Mouse (Mus musculus) spleen, postnatal 14 days (tissue): Measurements from ENCODE around the gene Mptx2.
"Not testable (repeated sequence)": the region's sequence is repeated elsewhere in the genome, so short reads cannot be mapped to it uniquely, and the experiment has no call there.

ENCODE experiments used
- DNase-seq, 2 experiments: peaks; one replicate each; pipeline ENCODE4 v3.0.0; 2021 to 2022; ENCODE audit warnings: low spot score in 2 of 2

Gene Mptx2

GRCm38 (mm10) chr1:173277677-173278076 lies at the start of gene Mptx2:
TSS of gene Mptx2 (minus strand) at chr1:173277777.
- DNase-seq: no peak

- DNase-seq: no peak
These were observed 49.0 kb upstream of the Mptx2 start for GRCm38 (mm10) chr1:173326552-173326951.

GRCm38 (mm10) chr1:173325395-173325794 lies 47.8 kb upstream of the Mptx2 start:
- DNase-seq: no peak

GRCm38 (mm10) chr1:173324961-173325360 lies 47.4 kb upstream of the Mptx2 start:
- DNase-seq: no peak

GRCm38 (mm10) chr1:173323839-173324585 lies 46.4 kb upstream of the Mptx2 start:
- DNase-seq: peak in 1 of 2 experiments; percentile 38

- DNase-seq: no peak
These were observed 44.7 kb upstream of the Mptx2 start for GRCm38 (mm10) chr1:173322249-173322627.

GRCm38 (mm10) chr1:173321593-173322248 lies 44.1 kb upstream of the Mptx2 start:
- no peak for DNase-seq

GRCm38 (mm10) chr1:173317925-173318477 lies 40.4 kb upstream of the Mptx2 start:
- no peak for DNase-seq

- no peak for DNase-seq
These were observed 38.1 kb upstream of the Mptx2 start for GRCm38 (mm10) chr1:173315725-173316124.

- not testable (repeated sequence) for DNase-seq
These were observed 36.0 kb upstream of the Mptx2 start for GRCm38 (mm10) chr1:173313535-173314050.

GRCm38 (mm10) chr1:173302795-173303194 lies 25.2 kb upstream of the Mptx2 start:
- DNase-seq: not testable (repeated sequence)

GRCm38 (mm10) chr1:173265701-173266100 lies 11.9 kb downstream of the Mptx2 start, which contains the start of gene Olfr418:
TSS of gene Olfr418 (plus strand) at chr1:173266001.
- no peak for DNase-seq

- DNase-seq: no peak
These were observed 27.7 kb downstream of the Mptx2 start for GRCm38 (mm10) chr1:173249888-173250287.

- DNase-seq: not testable (repeated sequence)
These were observed 40.6 kb downstream of the Mptx2 start for GRCm38 (mm10) chr1:173237004-173237403.

GRCm38 (mm10) chr1:173227081-173227480 lies 50.5 kb downstream of the Mptx2 start, which contains the start of gene Fcer1a:
TSS of gene Fcer1a (minus strand) at chr1:173227214.
- no peak for DNase-seq
